Mouse (Mus musculus) splenic B cell, adult 2 months (primary cell): ENCODE data around the gene Frmd8.
"Not testable (repeated sequence)": the region's sequence is repeated elsewhere in the genome, so short reads cannot be mapped to it uniquely, and the experiment has no call there.

ENCODE experiments used
- DNase-seq: peaks from one replicate; pipeline ENCODE4 v3.0.0-alpha.2; 2011; ENCODE audit warnings: low read depth, low spot score
- H3K27me3 ChIP-seq: 2 replicates; pipeline ENCODE4 v1.6.1; 2012; ENCODE audit warnings: mild to moderate bottlenecking, low read length, moderate library complexity, mixed read lengths; ENCODE audit not compliant: control insufficient read depth, poor library complexity, insufficient read depth, severe bottlenecking
- H3K36me3 ChIP-seq: 2 replicates; pipeline ENCODE4 v1.6.1; 2012; ENCODE audit warnings: mild to moderate bottlenecking, low read length, moderate library complexity, mixed read lengths; ENCODE audit not compliant: control insufficient read depth, poor library complexity, insufficient read depth, severe bottlenecking

Frmd8 gene

GRCm38 (mm10) chr19:5893282-5894001 lies 18.4 kb upstream of the Frmd8 start:
- DNase-seq: no peak
- no peaks in the 10 kb centered on the region for H3K27me3 ChIP-seq
- peaks cover 5% of the 10 kb centered on the region for H3K36me3 ChIP-seq

GRCm38 (mm10) chr19:5892735-5893134 lies 17.7 kb upstream of the Frmd8 start:
- no peak for DNase-seq
- Histone ChIP-seq H3K27me3 (no peaks in the 10 kb centered on the region), H3K36me3 (peaks cover 2% of the 10 kb centered on the region; the same call in 1 of the 2 replicates)

DNA sequence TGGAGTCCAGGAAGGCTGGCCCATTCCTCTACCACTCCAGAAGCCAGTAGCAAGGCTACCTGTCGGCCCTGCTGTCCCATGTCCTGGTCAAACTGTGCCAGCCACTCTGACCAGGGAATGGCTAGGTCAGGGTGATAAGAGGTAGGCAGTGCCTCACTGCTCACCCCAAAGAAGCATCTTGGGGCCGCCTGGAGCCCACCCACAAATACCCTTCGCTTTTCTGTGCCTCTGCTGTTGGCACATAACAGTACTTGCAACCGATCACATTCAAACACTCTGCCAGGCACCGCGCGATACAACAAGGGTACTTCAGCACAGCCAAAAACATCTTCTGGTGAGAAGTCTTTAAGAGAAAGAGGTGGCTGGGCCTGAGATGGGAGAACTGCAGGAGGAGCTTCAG lies 17.2 kb upstream of the Frmd8 start:
- Histone ChIP-seq H3K36me3 (peaks cover 2% of the 10 kb centered on the region; the same call in 1 of the 2 replicates), H3K27me3 (no peaks in the 10 kb centered on the region)
- DNase-seq: no peak

- no peak for DNase-seq
- H3K27me3 ChIP-seq: no peaks in the 10 kb centered on the region
Observed at GRCm38 (mm10) chr19:5891521-5892258, 16.6 kb upstream of the Frmd8 start.

DNA sequence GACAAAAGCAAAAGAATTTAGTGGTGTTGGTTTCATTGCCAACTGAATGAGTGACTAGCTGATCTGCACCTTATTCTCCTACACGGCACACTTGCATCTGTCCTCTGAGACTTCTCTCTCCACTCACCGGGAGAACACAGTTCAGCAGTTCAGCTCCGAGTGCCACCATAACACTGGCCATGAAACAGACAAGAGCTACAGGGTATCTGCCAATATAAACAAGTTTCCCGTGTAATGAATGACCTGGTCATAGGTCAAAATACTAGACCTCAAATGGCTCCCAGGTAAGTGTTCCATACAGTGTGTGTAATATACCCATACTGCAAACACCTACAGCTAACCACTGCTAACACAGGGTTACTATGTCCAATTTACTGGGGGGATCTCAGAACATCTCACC lies 14.1 kb upstream of the Frmd8 start:
- Histone ChIP-seq H3K27me3 (no peaks in the 10 kb centered on the region), H3K36me3 (no peaks in the 10 kb centered on the region)
- DNase-seq: no peak

More at GRCm38 (mm10) chr19:5891521-5892258, 16.6 kb upstream of the Frmd8 start:
- peaks cover 2% of the 10 kb centered on the region; the same call in 1 of the 2 replicates for H3K36me3 ChIP-seq

GRCm38 (mm10) chr19:5887234-5887815 lies 12.3 kb upstream of the Frmd8 start:
- DNase-seq: no peak
- Histone ChIP-seq H3K36me3 (no peaks in the 10 kb centered on the region), H3K27me3 (no peaks in the 10 kb centered on the region)

GRCm38 (mm10) chr19:5885838-5886237 lies 10.8 kb upstream of the Frmd8 start:
- H3K27me3 ChIP-seq: no peaks in the 10 kb centered on the region
- DNase-seq: peak; percentile 47
- no peaks in the 10 kb centered on the region for H3K36me3 ChIP-seq

DNA sequence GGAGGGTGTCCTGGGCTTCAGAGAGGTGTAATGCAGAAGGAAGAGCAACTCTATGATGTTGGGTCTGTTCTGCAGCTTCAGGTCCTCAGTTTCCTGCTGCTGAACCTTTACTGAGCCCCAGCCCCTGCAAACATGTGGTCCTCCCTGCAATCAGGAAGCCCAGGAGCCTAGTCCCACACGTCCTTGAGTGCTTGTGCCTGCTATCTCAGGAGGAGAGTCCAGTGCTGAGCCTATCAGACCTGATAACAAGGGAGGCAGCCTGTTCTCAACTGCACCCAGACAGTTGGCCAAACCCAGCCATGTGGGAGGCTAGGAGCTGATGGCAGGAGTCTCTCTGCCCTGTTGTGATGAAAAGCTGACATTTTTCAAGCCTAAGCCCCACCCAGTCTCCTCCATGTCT lies 8.9 kb upstream of the Frmd8 start:
- Histone ChIP-seq H3K36me3 (no peaks in the 10 kb centered on the region), H3K27me3 (no peaks in the 10 kb centered on the region)
- no peak for DNase-seq

DNA sequence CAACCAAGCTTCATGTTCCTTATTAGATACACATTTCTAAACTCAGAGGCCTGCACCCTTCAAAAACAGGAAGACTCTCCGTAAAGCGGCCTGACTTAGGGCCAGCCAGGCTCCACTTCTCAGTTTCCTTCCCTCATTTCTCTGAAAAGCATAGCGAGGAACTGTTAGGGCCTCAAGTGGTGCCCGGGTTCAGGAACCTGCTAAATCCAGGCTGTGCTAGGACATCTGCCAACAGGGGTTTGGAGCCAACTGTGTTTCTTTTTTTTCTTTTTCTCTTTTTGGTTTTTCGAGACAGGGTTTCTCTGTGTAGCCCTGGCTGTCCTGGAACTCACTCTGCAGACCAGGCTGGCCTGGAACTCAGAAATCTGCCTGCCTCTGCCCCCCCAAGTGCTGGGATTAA lies 7.0 kb upstream of the Frmd8 start:
- not testable (repeated sequence) for H3K27me3 ChIP-seq, DNase-seq, H3K36me3 ChIP-seq

DNA sequence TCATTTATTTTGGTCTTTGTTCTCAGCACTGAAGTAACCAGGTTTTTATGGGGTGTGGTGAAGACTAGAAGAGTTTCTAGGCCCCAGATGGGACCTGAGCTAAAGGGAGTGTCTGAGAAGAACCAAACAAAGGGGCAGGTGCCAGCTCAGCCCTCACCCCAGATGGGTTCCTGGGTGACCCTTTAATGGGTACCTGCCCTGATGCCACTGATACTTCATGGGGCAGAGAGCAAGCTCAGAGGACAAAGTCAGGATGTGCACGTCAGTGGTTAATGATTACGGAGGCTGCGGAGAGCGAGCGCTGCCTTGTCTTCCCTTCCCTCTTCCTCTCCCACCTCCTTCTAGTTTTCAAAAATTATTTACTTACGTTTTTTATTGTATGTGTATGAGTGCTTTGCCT lies 6.1 kb upstream of the Frmd8 start:
- no peak for DNase-seq
- H3K27me3 ChIP-seq: no peaks in the 10 kb centered on the region

DNA sequence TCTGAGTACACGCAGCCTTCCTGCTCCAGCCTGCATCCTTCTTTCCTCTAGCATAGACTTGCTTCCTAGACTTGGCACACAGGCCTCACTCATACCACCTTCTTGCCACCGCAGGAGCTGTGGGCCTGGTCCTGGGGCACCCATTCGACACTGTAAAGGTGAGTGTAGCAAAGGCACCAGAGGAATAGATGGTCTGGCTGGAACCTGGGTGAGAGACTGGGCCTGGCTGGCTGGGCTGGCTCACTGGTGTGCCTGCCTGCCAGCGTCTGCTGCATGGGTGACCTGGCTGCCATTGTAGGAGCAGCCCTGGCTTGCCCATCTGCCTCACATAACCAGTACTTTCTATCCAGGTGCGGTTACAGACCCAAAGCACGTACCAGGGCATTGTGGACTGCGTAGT lies 4.7 kb upstream of the Frmd8 start:
- no peaks in the 10 kb centered on the region for H3K36me3 ChIP-seq
- DNase-seq: no peak

More for the DNA sequence above, 6.1 kb upstream of the Frmd8 start:
- no peaks in the 10 kb centered on the region for H3K36me3 ChIP-seq

GRCm38 (mm10) chr19:5878916-5879315 lies 3.8 kb upstream of the Frmd8 start:
- DNase-seq: no peak

More for the DNA sequence above, 4.7 kb upstream of the Frmd8 start:
- H3K27me3 ChIP-seq: no peaks in the 10 kb centered on the region

DNA sequence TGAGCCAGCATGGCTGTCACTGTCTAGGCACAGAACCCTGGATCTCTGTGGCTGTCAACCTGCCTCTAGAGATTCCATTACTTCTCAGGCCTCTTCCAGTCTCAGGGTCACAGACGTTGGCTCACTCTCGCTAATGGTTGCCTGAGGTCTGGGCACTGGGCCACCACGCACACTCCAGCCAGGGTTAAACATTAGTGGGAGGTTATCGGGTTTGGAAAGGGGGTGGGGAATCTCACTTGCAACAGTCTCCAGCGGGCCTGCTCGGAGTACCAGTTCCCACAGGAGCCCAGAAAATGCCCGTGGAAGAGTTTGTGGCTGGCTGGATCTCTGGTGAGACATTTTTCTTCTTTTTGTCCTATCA lies 3.3 kb upstream of the Frmd8 start:
- no peaks in the 10 kb centered on the region for H3K27me3 ChIP-seq
- H3K36me3 ChIP-seq: no peaks in the 10 kb centered on the region
- no peak for DNase-seq

More at GRCm38 (mm10) chr19:5878916-5879315, 3.8 kb upstream of the Frmd8 start:
- H3K36me3 ChIP-seq: no peaks in the 10 kb centered on the region
- no peaks in the 10 kb centered on the region for H3K27me3 ChIP-seq

DNA sequence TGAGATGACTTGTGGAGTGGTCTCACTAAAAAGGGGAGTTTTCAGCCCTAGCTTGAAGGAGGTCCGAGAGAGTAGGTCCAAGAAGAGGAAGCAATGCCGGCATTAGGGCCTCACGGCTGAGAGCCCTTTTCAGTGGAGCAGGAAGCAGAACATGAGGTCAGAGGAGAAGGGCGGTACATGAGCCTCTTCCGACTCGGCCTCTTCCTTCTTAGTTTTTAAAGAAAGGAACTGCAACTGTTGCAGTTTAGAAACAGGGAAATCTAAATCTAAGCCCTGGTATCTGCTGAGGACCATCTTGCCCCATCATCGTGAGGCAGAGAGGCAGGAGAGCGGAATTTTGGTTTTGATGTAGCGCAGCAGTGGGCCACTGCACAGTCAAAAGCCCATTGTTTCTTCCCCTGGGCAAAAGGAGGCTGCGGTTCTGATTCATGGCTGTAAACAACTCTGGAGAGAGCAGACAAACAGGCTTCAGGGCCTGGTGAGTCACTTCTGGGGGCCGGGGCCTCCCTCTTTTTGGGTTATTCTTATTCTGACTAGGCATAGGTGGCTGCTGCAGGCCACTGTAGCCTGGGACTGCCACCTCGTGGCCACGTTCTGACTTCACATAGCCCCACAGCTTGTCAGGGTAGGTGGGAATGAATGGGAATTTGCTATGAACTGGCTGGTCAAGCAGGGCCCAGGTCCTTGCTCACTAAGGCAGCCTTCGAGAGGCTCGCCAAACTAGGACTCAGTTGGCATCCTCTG lies 2.7 kb upstream of the Frmd8 start, which contains the start of gene Slc25a45:
TSS of gene Slc25a45 (plus strand) at position 191 of the 744 bp plus-strand sequence.
- DNase-seq: peak; percentile 78
- H3K36me3 ChIP-seq: no peaks in the 10 kb centered on the region
- no peaks in the 10 kb centered on the region for H3K27me3 ChIP-seq
